16 mouse cellular contexts compared by ENCODE assay signal in genomic region chr6:18369054-18369453, GRCm38 (mm10).
"Had no signal": no experiment of that assay in that cellular context is flagged by ENCODE, and none has a peak within 500 bp of the region (broad histone marks: within the 10 kb centered on the region; RNA-seq: fewer than 3 reads in every experiment).

No protein-coding gene starts in this region.

- H3K4me2 ChIP-seq: kidney, embryonic 15.5 days; liver, embryonic 13.5 days; midbrain, embryonic 12.5 days; midbrain, embryonic 15.5 days; neural tube, embryonic 13.5 days; stomach, embryonic 15.5 days had no signal

- H3K4me1 ChIP-seq: midbrain, embryonic 12.5 days; midbrain, embryonic 15.5 days; neural tube, embryonic 13.5 days; stomach, embryonic 15.5 days had no signal

- H3K9me3 ChIP-seq: kidney, embryonic 15.5 days; liver, embryonic 13.5 days; midbrain, embryonic 12.5 days; midbrain, embryonic 15.5 days; neural tube, embryonic 13.5 days; stomach, embryonic 15.5 days had no signal

- DNase-seq: kidney, adult 8-10 months; kidney, postnatal 10 days; kidney, postnatal 36 days; layer of hippocampus, postnatal 36 days; liver, embryonic 13.5 days; lung, adult 2 months; lung, postnatal 14 days; lung, postnatal 4 days; thymus, postnatal 25 days had no signal

- H3K27ac ChIP-seq: kidney, embryonic 15.5 days; left cerebral cortex, adult 2 months; liver, embryonic 13.5 days; midbrain, embryonic 12.5 days; midbrain, embryonic 15.5 days; neural tube, embryonic 13.5 days; stomach, embryonic 15.5 days had no signal

- H3K27me3 ChIP-seq: kidney, embryonic 15.5 days; liver, embryonic 13.5 days; midbrain, embryonic 12.5 days; midbrain, embryonic 15.5 days; neural tube, embryonic 13.5 days; stomach, embryonic 15.5 days had no signal

- H3K9ac ChIP-seq: kidney, embryonic 15.5 days; liver, embryonic 13.5 days; midbrain, embryonic 12.5 days; midbrain, embryonic 15.5 days; neural tube, embryonic 13.5 days; stomach, embryonic 15.5 days had no signal

- H3K36me3 ChIP-seq: kidney, embryonic 15.5 days; liver, embryonic 13.5 days; stomach, embryonic 15.5 days had no signal

- H3K4me3 ChIP-seq: kidney, embryonic 15.5 days; left cerebral cortex, adult 2 months; liver, embryonic 13.5 days; midbrain, embryonic 12.5 days; midbrain, embryonic 15.5 days; myocyte; neural tube, embryonic 13.5 days; stomach, embryonic 15.5 days had no signal

- ATAC-seq: midbrain, embryonic 15.5 days had no signal
